Mouse (Mus musculus): ENCODE measurements around the gene Rps15. TPM values are rescaled to one million over a fixed set of nuclear protein-coding genes. Genes with fewer than 3 reads are reported as not detected.

The Rps15 gene
- total RNA-seq, 2 experiments from 2014 or later, result 2,815 to 4,307 TPM

DNA sequence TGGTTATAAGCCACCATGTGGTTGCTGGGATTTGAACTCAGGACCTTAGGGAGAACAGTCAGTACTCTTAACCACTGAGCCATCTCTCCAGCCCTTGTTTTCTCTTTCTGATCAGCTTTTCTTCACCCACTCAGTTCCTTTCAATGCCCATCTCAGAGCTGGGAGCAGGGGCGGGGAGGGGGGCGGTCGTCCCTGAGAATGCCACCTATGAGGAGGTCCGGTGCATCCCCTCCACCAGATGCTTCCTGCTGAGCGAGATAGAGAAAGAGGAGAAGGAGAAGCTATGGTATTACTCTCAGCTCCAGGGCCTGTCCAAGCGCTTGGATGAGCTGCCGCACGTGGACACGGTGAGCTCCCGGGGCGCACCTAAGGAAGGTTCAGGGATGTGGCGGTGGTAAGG, 12.2 kb downstream of the Rps15 start:
- ATAC-seq (replicated peaks; ENCODE audit: low FRiP score, low TSS enrichment, poor library complexity, severe bottlenecking), result 0 out of 2 replicates have a peak, but pooled peaks have one; percentile 1

DNA sequence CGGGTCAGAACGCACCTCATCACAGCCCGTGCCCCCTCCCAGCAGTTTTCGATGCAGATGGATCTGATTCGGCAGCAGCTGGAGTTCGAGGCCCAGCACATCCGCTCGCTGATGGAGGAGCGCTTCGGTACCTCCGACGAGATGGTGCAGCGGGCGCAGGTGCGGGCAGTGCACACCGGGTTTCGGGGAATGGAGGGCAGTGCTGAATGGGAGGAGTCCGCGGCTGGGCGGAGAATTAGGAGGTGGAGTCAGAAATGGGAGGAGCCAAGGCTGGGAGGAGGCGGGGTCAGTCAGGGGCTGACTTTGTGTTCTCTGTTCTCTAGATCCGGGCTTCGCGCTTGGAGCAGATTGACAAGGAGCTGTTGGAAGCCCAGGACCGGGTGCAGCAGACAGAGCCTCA, 12.6 kb downstream of the Rps15 start:
- peak; percentile 90 for ATAC-seq (replicated peaks; ENCODE audit: low FRiP score, low TSS enrichment, poor library complexity, severe bottlenecking)

DNA sequence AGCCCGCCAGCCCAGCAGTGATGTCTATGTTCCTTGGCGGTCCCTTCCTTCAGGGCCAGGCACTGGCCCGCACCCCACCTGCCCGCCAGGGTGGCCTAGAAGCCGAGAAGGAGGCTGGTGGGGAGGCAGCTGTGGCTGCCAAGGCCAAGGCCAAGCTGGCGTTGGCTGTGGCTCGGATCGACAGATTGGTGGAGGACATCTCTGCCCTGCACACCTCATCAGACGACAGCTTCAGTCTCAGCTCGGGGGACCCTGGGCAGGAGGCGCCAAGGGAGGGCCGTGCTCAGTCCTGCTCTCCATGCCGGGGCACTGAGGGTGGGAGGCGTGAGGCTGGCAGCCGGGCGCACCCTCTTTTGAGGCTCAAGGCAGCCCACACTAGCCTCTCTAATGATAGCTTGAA, 19.3 kb downstream of the Rps15 start:
- ATAC-seq (replicated peaks; ENCODE audit: low FRiP score, low TSS enrichment, poor library complexity, severe bottlenecking), result no peak

DNA sequence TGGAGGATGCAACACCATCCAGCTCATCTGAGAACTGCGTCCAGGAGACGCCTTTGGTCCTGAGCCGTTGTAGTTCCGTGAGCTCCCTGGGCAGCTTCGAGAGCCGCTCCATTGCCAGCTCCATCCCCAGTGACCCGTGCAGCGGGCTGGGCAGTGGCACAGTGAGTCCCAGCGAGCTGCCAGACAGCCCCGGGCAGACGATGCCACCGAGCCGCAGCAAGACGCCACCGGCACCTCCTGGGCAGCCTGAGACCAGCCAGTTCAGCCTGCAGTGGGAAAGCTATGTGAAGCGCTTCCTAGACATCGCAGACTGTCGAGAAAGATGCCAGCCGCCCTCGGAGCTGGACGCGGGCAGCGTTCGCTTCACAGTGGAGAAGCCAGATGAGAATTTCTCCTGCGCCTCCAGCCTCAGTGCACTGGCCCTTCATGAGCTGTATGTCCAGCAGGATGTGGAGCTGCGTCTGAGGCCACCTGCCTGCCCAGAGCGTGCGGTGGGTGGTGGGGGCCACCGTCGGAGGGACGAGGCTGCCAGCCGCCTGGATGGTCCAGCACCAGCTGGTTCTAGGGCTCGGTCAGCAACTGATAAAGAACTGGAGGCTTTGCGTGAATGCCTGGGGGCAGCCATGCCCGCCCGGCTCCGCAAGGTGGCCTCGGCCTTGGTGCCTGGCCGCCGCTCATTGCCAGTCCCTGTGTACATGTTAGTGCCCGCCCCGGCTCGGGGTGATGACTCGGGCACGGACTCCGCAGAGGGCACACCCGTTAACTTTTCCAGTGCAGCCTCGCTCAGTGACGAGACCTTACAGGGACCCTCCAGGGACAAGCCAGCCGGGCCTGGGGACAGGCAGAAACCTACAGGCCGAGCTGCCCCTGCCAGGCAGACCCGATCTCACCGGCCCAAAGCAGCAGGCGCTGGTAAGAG, 20.6 kb downstream of the Rps15 start:
- ATAC-seq (replicated peaks; ENCODE audit: low FRiP score, low TSS enrichment, poor library complexity, severe bottlenecking), result no peak

DNA sequence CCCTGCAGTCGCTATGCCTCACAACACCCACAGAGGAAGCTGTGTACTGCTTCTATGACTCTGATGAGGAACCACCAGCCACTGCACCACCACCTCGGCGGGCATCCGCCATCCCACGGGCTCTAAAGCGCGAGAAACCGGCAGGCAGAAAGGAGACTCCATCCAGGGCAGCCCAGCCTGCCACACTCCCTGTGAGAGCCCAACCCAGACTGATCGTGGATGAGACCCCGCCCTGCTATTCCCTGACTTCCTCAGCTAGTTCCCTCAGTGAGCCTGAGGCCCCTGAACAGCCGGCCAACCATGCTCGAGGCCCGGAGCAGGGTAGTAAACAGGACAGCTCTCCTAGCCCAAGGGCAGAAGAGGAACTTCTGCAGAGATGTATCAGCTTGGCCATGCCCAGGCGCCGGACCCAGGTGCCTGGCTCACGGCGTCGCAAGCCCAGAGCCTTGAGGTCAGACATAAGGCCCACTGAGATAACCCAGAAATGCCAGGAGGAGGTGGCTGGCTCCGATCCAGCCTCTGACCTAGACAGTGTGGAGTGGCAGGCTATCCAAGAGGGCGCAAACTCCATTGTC, 21.5 kb downstream of the Rps15 start:
- ATAC-seq (replicated peaks; ENCODE audit: low FRiP score, low TSS enrichment, poor library complexity, severe bottlenecking), result no peak

DNA sequence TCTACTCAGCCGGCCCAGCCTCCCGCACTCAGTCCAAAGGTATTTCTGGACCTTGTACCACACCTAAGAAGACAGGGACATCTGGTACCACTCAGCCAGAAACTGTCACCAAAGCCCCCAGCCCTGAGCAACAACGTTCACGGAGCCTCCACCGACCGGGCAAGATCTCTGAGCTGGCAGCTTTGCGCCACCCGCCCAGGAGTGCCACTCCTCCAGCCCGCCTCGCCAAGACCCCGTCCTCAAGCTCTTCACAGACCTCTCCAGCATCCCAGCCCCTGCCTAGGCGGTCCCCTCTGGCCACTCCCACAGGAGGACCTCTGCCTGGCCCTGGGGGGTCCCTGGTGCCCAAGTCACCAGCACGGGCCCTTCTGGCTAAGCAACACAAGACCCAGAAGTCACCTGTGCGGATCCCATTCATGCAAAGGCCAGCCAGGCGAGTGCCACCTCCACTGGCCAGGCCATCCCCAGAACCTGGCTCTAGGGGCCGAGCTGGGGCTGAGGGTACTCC, 22.3 kb downstream of the Rps15 start:
- no peak for ATAC-seq (replicated peaks; ENCODE audit: low FRiP score, low TSS enrichment, poor library complexity, severe bottlenecking)

DNA sequence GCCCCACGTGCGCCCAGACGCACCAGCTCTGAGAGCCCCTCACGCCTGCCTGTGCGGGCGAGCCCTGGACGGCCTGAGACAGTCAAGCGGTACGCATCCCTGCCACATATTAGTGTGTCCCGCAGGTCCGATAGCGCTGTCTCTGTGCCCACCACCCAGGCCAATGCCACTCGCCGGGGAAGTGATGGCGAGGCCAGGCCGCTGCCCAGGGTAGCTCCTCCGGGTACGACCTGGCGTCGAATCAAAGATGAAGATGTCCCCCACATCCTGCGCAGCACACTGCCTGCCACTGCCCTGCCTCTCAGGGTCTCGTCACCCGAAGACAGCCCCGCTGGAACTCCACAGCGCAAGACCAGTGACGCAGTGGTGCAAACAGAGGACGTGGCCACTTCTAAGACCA, 23.1 kb downstream of the Rps15 start:
- ATAC-seq (replicated peaks; ENCODE audit: low FRiP score, low TSS enrichment, poor library complexity, severe bottlenecking), result no peak

DNA sequence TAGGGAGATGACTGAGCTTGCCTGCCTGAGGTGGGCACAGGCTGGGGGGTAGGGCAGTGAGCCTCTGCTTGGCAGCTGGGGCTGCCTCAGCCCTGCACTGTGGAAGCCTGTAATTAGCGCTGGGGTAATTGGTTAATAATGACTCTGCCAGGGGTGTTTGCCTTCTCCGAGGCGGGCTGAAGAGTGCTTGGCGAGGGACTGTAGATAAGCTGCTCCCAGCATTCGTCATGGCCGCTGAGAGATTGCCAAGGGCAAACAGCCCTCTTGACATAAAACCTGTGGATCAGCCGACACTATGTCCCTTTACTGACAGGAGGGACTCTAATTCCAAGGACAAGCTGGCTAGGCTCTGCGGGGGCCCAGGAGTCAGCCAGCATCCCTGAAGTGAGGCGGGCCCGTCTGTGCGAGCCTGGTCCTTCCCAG, 24.1 kb downstream of the Rps15 start:
- ATAC-seq (replicated peaks; ENCODE audit: low FRiP score, low TSS enrichment, poor library complexity, severe bottlenecking), result peak; percentile 51

DNA sequence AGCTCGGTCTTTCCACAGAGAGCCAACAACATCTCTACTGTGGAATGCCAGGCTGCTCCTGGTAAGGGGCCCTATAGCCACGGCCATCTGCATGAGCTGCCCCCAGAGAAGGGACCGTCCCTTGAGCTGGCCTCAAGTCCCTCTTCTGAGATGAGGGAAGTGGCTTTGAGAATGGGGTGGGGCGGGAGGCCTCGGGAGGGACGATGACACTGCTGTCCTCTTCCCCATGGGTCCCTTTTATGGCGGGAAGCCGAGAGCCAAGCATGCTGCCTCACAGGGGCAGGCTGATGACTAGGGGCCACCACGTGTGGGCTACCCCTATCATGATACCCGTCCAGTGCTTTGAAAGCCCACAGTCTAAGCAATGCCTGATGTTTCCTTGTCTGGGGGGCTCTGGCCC, 24.8 kb downstream of the Rps15 start:
- no peak for ATAC-seq (replicated peaks; ENCODE audit: low FRiP score, low TSS enrichment, poor library complexity, severe bottlenecking)

DNA sequence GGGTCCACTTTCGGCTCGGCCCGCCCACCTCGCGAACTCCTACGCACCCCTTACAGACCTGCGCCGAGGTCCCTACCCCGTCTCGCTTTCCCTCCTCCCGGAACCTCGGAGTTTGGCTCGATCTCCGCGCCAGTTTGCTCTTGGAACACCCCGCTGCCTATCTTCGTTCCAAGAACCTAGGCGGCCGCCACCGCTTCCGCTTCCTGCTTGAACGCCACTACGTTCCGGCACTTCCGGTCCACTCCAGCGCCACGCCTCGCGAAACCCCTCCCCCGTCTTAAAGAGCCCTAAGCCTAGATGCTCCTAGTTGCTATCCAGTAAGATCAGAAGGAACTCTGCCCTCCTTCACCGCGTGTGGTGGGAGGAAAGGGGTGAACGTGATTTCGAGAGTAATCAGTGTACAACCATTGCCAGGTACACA, 28.1 kb downstream of the Rps15 start, which contains the start of gene 2310011J03Rik:
Gene 2310011J03Rik (minus strand): TSS at position 198 of the 421 bp plus-strand sequence.
- ATAC-seq (replicated peaks; ENCODE audit: low FRiP score, low TSS enrichment, poor library complexity, severe bottlenecking), result peak; percentile 62

DNA sequence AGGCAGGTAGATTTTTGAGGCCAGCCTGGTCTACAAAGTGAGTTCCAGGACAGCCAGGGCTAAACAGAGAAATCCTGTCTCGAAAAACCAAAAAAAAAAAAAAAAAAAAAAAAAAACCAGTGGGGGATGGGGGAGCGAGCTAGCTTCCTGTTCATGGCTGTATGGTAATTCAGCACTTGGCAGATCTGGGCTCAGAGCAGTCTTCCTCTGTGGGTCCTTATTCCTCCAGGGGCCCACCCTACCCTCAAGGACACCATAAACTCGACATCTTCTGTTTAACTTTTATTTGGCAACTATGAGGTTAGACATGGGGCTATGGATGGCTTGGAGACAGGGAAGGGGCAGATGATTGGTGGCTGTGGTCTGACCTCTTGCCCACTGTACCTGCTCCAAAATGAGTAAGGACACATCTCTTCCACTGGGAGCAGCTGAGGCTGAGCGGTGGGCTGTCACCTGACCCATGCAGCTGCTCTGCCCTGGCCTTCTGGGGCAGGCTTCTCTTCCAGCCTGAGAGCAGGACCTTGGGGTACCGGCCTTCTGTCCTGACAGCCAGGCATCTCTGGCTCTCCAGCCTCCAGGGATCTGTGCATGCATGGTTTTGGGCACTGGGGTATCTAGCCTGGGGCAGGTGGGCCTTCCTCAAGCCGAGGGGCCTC, 28.9 kb downstream of the Rps15 start:
- ATAC-seq (replicated peaks; ENCODE audit: low FRiP score, low TSS enrichment, poor library complexity, severe bottlenecking), result no peak

DNA sequence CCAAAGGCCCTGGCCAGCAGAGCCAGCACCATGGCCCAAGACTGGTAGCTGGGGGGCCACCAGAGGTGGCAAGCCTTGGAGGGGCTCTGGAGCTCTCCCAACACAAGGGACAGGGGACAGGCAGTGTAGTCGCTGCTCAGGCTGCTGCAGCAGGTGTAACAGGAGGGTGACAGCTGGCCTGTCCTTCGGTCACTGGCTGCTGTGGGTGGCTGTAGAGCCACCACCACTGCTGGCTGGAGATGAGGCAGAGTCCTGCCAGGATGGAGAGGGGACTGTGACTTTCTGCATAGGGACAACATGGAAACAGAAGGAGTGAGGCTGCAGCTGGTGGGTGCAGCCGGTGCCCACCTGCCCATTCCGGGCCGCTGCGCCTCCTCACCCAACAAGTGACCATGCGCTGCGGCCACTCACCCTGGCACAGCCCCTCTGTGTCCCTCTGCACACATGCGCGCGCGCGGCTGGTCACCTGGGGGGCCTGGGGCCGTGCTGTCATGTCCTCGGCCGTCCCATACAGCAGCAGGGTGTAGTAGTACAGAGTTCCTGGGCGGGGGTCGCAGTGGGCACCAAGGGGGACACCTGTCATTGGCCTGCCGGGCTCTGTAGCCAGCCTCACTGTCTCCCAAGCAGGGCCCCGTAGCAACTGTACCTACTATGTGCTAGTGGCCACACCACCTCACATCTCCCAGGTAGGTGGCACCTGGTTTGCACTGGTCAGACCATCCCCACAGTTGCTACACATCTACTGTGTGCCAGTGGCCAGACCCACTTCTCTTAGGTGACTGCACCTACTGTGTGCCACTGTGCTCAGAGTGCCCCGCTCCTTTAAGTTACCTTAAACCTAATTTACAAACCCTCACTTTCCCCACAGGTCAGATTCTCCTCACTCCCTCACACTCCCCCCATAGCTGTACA, 29.7 kb downstream of the Rps15 start:
- no peak for ATAC-seq (replicated peaks; ENCODE audit: low FRiP score, low TSS enrichment, poor library complexity, severe bottlenecking)

DNA sequence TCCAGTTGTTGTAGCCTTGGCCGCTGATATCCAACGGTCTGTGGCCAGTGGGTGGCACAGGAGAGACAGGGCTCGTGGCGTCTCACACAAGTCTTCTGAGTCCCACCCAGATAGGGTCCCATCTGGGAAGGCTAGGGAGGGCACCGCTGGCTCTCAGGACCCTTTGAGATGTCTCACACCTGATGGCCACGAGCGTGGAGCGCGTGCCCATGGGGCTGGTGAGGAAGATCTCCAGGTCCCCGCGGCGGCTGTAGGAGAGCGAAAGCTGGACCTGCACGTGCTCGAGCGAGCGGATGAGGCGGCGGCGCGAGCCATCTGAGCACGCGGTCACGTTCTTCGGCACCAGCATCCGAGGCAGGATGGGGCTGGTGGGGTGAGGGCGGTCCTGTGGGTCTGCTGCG, 30.6 kb downstream of the Rps15 start:
- no peak for ATAC-seq (replicated peaks; ENCODE audit: low FRiP score, low TSS enrichment, poor library complexity, severe bottlenecking)

DNA sequence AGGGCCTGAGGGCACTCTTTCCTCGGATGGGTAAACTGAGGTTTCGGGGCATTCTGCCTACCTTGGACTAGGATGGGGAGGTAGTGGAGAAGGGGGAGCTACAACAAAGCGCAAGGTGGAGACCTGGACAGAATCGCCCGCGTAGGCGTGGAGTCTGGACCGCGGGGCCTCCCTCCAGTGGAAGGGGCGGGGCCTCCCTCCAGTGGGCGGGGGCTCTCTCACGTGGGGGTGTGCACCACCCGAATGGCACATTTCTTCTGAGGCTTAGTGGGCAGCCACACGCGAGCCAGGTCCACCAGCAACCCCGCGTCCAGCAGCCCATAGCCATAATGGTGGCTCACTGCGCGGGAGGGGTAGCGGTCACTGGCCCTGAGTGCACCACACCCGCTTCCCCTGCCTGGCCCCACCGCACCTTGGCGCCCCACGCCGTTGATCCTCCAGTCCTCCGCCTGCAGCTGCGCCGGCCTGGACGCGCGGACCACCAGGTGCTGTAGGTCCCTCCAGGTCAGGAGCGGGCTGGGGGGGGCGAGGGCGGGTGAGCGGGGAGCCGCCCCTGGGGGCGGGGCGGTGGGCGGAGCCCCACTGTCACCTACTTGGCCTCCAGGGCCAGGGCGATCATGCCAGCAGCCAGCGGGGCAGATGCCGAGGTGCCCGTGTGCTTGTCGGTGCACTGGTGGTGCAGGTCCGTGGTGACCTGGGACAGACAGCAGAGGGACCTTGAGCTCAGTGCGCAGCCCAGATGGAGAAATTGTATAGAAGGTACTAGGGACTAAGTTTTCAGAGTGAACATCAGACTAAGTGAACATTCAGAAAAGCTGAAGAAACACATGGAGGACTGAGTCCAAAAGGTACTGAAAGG, 31.2 kb downstream of the Rps15 start:
- ATAC-seq (replicated peaks; ENCODE audit: low FRiP score, low TSS enrichment, poor library complexity, severe bottlenecking), result peak; percentile 47

DNA sequence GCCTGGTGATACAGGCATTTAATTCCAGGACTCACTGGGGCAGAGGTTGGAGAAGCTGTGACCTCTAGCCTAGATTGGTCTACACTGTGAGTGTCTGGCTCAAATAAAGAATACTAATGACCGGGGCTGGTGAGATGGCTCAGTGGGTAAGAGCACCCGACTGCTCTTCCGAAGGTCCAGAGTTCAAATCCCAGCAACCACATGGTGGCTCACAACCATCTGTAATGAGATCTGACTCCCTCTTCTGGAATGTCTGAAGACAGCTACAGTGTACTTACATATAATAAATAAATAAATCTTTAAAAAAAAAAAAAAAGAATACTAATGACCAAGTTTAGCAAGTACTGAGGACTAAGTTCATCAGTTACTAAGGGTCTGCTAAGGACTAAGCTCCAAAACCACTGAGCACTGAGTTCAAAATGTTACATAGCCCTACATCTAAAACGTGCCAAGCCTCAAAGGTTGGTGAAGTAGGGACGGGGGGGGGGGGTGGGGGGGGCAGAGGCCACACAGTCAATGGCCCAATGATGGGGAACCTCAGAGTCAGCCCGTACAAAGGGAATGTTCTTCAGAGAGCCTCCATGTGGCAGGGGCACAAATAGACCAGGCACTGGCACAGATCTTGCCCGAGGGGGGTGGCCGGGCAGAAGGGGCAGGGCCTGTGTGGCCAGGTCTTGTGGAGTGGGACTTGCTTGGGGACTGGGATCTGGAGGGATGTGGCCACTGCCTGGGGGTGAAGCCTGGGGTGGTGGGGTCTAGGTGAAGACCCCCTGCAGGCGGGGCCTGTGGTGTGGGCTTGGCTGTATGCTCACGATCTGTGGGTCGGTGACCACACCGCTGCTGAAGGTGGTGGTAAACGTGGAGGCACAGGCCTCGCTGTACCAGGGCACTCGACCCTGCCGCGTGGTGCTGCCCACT, 32.1 kb downstream of the Rps15 start:
- no peak for ATAC-seq (replicated peaks; ENCODE audit: low FRiP score, low TSS enrichment, poor library complexity, severe bottlenecking)

DNA sequence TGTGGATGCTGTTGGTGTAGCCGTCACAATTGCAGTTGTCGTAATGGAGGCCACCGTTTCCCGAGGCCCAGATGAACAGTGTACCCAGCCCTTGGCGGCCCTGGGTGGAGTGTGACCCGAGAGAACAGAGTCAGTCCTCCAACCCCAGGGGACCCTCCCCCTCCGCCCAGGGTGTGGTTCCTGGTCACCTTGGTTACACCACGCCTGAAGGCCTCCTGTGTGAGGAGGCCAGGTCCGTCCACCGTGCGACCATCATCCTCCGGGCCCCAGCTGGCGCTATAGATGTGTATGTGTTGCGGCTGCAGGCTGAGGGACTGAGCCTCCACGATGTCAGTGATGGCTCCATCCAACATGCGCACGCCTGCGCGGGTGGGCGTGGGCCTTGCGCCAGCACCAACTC, 32.8 kb downstream of the Rps15 start:
- ATAC-seq (replicated peaks; ENCODE audit: low FRiP score, low TSS enrichment, poor library complexity, severe bottlenecking), result no peak

All from megakaryocyte-erythroid progenitor cell, adult 5-6 weeks (primary cell).